Mouse (Mus musculus) CD8-positive naive resting alpha-beta T cell, adult 2 months (primary cell): ENCODE measurements around the gene Nfkb1.

Source experiments
- DNase-seq, 2 experiments: peaks; one replicate each; pipeline ENCODE4 v3.0.0; 2022; ENCODE audit warnings: low read depth in 2 of 2, low spot score in 2 of 2

Nfkb1 gene

DNA sequence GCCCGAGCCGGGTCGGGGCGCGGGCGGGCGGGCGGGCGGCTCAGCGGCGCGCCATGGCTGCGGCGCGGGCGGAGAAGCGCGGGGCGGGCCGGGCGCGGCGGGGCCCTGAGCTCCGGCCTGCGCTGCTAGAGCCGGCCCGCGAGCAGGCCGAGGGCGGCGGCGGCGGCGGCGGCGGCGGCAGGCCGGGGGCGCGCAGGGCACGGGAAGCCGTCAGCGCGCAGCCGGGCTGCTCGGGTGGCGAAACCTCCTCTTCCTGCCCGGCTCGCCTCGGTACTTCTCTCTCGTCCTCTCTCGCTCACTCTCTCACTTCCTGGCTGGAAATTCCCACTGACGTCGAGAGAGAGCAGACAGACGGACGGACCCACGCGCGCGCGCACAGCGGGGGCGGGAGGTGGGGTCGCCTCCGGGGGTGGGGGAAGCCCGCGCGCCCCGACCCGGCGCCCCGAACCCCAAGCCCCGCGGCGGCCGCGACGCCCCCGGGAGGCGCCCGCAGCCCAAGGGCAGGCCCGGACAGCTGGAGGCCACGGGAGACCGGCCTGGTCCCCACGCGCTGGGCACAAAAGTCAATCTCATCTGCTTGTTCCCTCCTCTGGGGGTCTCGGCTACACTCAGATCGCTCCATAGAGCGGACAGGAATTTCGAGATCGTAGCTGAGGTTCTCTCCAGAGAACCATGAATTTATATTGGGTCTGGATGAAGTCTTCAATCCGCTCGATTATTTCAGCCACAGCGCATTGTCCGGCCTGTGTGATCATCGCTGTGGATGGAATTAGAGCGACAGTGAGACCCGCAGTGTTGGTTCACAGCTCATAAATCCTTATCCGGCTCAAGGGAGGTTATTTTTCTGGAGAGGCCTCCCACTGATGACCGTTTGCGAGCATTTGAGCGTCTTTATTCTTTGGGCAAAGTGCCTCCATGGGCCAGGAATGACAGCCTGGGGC lies at the start of gene Nfkb1:
Gene Nfkb1 (minus strand): TSS at position 357 of the 941 bp plus-strand sequence.
- peak; percentile 64 to 70 for DNase-seq

DNA sequence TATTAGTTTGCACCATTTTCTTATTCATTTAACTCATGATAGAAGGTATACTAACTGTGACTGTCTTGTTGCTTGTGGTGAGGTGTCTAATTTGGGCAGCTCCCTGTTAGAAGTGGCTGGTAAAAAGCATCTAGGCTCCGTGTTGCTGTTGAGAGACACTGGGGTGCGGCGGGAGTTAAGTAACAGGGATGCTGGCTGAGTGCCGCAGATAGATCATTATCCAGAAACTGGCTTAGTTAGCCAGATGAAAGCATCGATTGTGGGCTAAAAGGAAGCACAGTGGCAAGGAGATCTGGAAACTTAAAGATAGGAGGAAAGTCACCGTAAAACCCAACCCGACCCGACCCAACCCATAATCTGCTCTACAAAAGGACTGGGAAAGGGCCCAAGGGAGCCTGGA lies 49.4 kb upstream of the Nfkb1 start:
- DNase-seq: no peak

DNA sequence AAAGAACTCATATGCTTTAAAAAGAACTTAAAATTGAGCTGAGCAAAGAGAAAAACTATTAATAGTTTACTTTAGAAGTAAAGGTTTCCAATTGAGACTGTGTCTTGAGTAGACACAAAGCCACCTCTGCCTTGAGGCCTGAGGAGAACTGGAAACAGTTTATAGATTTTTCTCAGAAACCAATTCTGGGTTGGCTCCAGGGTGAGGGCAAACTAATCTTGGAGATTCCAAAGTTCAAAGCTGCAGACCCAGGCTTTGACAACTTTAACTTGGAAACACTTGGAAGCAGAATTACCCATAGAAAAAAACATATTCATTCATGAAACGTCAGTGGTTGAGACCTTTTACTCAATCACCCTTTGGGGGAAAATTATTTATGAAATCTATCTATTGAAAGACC lies 43.4 kb upstream of the Nfkb1 start:
- DNase-seq: no peak

DNA sequence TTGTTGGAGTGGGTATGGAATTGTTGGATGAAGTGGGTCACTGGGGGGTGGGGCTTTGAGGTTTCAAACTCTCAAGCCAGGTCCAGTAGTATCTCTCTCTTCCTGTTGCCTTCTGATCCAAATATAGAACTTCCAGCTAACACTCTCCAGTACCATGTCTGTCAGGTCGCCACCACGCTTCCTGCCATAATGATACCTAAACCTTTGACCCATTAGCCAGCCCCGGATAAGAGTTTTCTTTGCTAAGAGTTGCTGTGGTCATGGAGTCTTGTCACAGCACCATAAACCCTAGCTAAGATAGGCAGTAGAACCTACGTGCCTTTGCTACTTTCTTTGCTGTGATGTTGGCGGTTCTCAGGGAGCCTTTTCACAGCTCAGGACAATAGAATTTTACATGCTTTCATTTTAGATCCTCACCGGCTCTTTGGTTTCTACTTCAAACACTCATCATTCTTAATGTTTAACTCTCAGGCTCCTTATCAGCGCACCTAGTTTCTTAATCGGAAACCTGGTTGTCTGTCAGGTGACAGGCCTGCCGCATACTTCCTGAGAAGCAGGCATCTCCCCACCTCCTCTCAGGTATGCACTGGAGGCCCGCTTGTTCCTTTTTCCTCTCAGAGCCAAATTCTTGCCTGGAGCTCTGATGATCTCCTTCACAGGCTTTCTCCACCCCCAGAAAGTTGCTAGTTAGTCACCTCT lies 41.5 kb upstream of the Nfkb1 start:
- DNase-seq: no peak

DNA sequence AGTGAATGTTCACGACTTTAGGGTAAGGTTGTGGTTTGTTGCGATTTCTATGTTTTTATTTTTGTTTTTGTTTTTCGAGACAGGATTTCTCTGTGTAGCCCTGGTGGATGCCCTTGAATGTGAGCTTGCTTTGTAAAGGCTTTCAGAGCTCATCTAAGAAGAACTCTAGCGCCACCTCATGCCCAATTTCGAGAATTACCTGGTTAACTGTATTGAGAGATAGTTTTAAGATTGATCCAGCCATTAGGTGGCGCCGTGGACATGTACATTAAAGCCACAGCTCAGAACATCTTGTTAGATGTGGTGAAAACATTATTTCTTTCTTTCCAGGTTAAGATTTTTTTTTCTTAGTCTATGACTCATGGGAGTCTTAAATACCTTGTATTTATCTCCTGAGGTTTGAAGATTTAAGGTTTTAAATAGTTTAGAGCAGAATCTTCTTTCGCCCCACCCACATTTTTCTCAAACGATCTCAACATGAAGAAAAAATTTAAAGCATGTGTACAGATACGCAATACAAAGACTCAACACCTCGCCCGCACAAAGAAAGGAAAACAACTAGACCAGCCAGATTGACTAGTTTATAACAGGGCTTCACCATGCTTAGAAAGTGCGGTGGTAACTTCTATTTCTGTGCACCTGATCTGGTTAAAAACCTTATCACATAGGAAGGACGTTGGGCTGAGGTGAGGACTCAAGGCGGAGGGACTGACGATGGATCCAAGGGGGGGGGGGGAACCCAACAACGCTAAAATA lies 40.1 kb upstream of the Nfkb1 start:
- DNase-seq: peak; percentile 87 to 93

DNA sequence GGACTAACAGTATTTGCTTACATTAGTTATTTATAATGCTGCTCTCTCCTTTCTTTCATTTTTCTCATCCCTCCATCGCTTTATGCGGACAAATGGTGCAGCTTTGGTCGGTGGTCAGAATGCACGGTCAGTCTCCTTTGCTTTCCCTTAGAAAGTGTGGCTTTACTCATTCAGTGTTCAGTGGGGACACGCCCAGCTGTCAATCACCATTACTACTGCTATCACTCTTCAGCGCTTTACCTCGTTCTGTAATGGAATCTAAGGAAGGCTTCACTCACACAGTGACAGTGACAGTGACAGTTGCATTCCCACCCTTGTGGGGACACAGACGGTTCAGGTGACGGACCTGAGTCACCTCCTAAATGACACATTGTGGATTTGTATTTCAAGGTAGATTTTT lies 39.4 kb upstream of the Nfkb1 start:
- DNase-seq: no peak

DNA sequence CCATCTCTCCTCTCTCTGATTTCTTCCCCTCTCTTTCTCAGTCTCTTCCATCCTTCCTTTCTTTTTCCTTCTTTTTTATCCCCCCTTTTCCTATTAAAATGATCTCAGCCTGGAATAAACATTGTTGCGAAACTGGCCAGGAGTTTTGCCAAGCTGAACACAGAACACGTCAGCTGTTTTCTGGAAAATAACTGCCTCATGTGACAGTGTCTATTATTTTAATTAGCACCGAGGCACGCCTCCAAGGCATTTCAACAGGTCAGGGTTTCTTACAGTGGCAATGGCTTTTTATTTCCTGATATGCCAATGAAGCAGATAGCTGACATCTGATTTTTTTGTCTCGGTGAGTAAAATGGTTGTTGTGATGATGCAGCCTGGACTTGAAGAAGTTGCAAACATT lies 38.2 kb upstream of the Nfkb1 start:
- no peak for DNase-seq

DNA sequence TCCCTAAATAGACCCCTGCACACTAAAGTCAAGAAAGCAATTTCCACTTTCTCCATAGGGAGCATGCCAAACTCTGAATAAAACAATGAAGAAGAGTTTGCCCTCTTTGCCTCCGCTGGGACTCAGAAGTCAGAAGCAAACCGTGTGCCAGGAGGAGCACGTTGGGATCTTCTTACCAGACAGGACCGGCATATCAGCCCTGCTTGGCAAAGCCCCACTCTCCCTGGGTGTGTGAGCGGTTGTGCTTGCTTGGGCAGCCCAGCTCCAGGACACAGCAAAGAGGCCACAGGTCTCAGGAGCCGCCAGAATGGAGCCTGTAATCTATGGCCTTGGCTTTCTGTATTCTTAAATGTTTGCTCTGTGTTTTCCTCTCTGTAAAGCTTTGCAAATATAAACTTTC lies 37.6 kb upstream of the Nfkb1 start:
- DNase-seq: no peak

DNA sequence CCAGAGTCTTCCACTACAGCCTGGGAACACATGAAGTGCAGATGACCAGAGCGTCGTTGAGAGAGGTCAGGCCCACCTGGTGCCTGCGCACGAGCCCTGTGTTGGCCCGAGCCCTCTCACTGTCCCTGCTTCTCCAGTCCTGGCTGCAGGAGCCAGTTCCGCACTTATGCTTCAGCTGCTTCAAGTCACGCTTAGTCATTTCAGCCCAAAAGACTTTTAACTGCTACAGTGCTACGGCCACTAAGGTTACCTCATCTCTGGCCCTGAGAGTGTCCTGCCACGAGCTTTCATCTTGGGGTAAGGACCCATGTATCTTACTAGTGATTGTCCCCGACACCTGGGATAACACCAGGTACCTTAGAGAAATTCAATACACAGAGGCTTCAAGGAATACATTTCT lies 36.0 kb upstream of the Nfkb1 start:
- DNase-seq: no peak

DNA sequence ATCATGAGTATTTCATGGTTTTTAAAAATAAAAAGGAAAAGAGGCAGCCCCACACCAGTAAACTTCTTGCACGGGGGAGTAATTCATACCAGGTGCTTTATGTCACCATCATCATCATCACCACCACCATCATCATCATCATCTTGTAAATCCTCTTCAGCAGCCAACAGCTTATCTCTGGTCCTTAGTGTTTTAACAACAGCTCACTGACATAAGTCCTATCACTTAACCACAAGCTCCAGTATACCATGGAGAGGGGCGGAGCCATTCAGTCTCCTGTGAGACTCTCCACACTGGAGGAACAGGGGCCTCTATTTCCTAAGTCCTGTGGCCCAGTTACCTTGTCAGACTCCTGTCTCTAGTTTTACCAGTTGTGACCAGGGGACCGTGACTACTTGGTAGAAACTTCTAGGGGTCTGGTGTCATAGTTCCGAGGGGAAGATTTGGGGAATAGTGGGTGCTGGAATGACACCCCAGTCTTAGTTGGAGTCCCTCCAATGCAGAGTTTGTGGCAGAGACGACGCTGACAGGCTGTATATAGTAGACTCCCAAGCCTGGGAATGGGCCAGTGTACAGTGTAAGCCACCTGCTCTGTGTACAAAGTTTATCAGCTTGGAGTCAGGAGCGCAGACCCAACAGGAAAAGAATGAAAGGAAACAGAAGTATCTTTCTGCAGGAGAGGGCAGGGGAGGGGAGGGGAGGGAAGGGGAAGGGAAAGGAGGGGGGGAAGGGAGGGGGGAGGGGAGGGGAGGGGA lies 35.4 kb upstream of the Nfkb1 start:
- no peak for DNase-seq

DNA sequence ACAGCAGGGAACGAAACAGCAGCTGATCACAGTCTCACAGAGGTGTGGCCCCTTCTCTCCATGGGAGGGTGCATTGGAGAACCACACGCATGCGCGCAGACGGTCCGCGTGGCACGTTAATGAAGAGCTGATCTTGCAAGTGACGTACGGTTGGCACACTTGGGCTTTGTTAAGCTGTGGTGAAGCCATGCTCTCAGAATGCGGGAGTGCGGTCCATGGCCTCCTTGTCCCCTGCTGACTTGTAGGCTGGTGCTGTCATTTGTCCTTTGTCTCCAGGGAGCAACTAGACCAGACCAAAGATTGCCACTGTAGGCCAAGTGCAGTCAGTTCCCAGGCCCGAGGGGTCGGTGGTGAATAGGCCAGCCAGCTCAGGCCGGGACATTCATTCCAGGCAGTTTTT lies 34.7 kb upstream of the Nfkb1 start:
- DNase-seq: no peak

DNA sequence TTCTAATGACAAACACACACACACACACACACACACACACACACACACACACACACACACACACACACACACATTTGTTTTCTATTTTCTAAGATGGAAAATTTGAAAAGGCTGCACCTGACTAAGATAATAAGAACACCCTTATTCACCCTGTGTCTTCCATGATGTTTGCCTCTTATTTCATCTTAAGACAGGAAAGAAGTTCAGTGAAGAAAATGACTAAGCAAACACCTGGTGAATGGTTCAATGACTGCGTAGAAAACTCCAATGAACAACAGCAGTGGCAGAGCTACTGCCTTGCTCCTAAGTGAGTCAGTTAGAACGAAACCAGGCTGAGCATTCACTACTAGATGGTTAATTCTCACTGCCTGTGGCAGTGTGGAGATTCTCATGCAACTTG lies 30.8 kb upstream of the Nfkb1 start:
- DNase-seq: no peak

DNA sequence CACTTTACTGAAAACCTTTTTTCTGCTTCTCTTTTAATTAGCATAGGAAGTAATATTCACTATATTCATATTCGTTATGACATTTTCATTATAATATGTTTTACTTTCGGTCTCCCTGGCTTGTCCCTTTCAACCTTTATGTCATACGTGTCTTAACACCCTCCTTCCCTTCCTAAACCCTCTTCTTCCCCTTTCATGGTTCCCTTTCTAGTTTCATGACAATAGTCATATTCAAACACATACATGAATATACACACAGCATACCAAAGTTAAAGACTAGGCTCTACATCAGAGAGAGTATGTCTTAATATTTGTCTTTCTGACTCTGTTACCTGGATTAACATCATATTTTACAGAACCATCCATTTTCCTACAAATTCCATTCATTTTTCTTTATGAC lies 28.6 kb upstream of the Nfkb1 start:
- no peak for DNase-seq

DNA sequence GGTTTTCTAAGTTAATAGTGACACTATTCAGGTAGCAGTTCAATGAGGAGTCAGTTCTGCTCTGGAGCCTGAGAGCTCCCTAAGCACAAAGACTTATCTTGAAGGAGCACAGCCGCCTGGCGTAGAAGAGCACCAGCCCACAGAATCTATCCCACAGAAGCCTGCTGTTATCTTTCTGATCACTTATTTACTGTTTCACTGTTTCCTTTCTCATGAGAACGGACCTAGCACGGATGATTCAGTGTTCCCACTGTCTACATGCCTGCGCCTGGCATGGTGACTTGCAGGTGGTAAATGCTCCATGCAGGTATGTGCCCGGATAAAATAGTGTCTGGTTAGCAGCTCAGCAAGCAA lies 27.8 kb upstream of the Nfkb1 start:
- DNase-seq: no peak

DNA sequence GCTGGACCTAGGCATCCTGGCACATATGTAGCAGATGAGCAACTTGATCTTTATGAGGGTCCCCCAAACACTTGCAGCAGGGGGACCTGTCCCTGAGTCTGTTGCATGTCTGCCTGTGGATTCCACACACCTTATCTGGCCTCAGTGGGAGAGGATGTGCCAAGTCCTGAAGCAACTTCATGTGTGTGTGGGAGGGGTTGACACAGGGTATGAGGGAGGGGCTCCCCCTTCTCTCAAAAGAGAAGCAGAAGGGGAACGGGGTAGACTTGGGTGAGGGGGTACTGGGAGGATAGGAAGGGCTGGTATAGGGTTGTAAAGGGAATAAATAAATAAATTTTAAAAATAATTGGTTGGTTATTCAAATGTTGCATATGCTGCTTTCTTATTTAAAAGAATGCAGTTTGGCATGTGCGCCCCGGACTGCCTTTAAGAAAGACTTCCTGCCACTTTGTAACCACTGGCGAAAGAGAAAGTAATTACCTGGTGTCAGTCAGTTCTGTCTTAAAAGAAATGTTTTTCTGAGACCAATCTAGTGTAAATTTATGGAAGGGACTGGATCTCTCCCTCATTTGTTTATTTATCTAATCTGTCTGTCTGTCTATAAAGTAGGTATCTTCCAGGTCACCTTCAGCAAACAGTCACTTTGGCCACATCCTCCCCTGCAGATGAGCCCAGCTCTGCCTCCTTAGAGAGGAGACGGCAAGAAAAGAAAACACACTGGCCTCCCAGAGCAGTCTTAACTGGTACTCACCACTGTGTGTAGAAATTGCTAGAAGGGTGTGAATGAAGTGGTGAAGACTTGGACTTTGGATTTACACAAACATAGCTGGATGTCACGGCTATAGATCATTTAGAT lies 27.2 kb upstream of the Nfkb1 start:
- no peak for DNase-seq

DNA sequence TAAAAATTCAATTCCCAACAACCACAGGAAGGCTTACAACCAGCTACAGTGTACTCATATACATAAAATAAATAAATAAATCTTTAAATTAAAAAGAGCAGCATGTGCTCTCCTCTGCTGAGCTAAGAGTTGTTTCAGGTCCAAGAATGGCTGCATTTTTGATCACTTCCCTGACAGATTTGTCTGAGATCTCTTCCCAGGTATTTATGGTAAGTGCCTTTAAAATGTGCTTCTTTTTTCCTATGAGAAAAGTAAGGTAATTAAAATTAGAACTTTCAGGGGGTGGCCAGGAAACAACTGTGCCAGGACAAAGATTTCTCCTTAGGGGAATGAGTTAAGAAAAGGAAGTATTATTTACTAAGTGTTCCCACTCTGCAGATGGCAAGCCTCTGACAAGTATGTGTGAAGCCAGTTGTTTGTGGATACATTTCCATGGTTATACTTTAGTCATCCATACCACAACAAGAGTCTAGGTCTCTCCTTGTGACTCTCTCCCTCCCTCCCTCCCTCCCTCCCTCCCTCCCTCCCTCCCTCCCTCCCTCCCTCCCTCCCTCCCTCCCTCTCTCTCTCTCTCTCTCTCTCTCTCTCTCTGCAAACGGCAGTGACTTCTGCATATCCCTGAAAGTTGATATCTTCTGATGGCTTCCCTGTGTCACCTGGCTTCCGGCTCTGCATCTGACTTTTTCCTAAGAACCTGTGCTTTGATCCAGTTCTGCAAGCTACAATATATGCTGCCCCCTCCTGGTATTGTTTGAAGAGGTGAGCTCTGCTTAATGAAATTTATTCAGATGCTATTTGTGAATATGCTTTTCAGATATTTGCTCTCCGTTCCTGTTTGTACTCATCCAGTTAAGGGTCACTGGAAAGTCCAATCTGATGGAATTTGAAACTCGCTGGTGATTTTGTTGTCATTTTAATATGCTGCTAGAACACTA lies 21.9 kb upstream of the Nfkb1 start:
- peak in 1 of 2 experiments; percentile 31 for DNase-seq

DNA sequence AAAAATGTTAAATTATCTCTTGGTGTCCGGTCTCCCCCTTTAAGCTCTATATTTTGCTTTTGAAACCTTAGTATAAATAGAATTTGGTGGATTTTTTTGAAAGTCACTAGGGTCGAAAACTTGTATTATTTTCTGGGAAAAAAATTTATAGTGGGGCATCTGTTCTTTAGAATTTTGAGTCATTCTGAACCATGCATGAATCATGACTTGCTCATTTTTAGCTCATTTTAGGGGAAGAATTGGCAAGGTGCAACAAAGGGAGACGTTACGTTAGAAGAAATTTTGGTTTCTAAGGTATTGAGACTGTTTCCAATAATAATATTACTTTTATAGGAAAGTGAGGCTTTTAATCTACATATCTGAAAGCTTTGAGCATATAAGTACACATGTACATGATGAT lies 20.3 kb upstream of the Nfkb1 start:
- DNase-seq: no peak

DNA sequence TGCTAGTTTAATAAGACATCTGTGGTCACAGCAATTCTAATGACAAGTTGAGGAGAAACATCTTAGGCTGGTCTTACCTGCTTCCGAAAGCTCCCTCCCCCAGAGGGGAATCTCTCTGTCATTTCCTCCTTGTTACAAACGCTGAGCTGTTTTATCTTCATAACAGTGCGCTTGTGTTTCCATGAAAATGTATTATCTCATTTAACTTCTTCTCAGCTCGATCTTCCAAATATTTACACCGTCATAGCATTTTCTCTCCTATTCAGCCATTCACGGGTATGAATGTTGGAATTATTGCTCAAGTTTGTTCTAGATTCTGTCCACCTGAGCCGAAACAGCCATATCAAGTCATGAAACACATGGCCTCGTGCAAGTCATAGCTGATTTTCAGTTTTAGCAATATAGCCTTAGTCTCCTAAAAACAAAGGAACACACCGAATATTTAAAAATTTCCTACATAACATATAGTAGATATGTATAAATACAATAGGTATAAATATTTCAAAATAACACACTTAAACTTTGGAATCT lies 19.8 kb upstream of the Nfkb1 start:
- no peak for DNase-seq

DNA sequence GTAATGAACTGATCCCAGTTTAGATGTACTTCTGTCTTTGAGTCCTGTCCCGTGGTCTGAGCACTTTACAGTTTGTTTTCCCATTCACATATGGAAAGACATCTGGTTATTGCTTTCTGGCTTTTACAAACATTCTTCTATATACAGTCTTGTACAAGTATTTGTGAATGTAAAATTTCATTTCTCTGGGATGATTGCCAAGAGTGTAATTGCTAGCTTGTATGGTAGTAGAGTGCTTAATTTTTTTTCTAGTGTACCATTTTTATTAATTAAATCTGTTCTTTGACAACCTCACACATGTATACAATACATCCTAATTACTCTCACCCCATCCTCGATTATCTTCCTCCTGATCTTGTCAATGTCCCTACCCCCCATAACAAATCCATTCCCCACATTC lies 12.0 kb upstream of the Nfkb1 start:
- DNase-seq: no peak
